Mouse (Mus musculus) embryonic fibroblast, embryonic 13.5 days (primary cell): ENCODE results near the gene Tmc6. TPM values are rescaled to one million over a fixed set of nuclear protein-coding genes. Genes with fewer than 3 reads are reported as not detected.

Source experiments
- H3K27ac ChIP-seq: 2 replicates; pipeline ENCODE4 v1.5.1; 2012; ENCODE audit warnings: low read length, control low read depth, inconsistent platforms; ENCODE audit not compliant: insufficient read depth
- H3K4me1 ChIP-seq: 2 replicates; pipeline ENCODE4 v1.6.1; 2011; ENCODE audit warnings: low read length; ENCODE audit not compliant: control insufficient read depth, insufficient read depth
- H3K4me3 ChIP-seq: 2 replicates; pipeline ENCODE4 v1.5.1; 2011; ENCODE audit warnings: mild to moderate bottlenecking, control low read depth, low read length; ENCODE audit not compliant: insufficient read depth
- CTCF ChIP-seq: IDR thresholded peaks from 2 replicates; pipeline ENCODE4 v1.5.1; 2011; ENCODE audit warnings: mild to moderate bottlenecking, control low read depth, low read length, moderate library complexity, borderline replicate concordance; ENCODE audit not compliant: insufficient read depth
- POLR2A ChIP-seq: IDR thresholded peaks from 2 replicates; pipeline ENCODE4 v1.6.1; 2011; ENCODE audit warnings: low read depth, mild to moderate bottlenecking, control low read depth, low read length, moderate library complexity
- polyA plus RNA-seq: library from polyadenylated mRNA; stranded (reverse); fragments of >200 nt; gene quantifications from 2 replicates; pipeline ENCODE4 v1.2.4, GENCODE M21; 2011; ENCODE audit warnings: low read depth; ENCODE audit not compliant: missing spikeins, insufficient read length

The Tmc6 gene
- polyA plus RNA-seq, 1 experiment: 19.5 TPM

DNA sequence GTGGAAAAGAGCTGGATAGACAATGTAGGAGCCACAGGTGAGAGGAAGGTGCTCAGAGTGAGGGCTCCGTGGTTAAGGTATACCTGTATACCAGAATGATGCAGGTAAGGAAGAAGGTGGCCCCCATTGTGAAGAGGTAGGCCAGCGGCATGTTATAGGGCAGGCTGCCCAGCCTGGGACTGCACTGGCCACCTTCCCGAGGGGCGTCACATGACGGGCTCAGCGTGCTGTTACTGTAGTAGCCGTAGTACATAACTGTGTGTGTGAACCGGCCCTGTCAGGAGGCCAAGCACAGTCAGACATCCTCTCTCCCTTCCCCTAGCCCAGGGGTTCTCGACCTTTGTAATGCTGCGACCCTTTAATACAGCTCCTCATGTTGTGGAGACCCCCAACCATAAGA lies 7.1 kb downstream of the Tmc6 start:
- Histone ChIP-seq H3K27ac (no peak overlapping the region), H3K4me3 (no peak overlapping the region), H3K4me1 (no peaks in the 10 kb centered on the region)
- TF ChIP-seq POLR2A (no peak), CTCF (no peak)

DNA sequence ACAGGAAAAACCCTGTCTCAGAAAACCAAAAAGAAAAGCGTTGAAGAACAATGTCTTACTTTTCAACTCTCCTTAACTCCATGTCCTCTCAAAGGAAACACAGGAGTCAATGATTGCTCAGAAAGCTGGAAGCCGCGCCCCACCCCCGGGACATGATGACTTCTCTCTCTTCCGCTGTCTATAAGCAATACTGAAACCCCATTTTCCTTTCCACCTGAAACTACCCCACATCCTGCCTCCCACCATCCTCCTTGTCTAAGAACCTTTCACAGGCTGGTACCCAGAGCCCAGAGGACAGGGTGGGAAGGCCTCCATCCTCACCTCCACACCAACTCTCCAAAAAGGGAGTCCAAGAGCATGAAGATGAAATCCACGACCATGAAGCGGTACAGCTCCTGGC lies 9.6 kb downstream of the Tmc6 start:
- H3K4me1 ChIP-seq: no peaks in the 10 kb centered on the region
- H3K27ac ChIP-seq: no peak overlapping the region
- no peak overlapping the region for H3K4me3 ChIP-seq
- TF ChIP-seq POLR2A (no peak), CTCF (no peak)

DNA sequence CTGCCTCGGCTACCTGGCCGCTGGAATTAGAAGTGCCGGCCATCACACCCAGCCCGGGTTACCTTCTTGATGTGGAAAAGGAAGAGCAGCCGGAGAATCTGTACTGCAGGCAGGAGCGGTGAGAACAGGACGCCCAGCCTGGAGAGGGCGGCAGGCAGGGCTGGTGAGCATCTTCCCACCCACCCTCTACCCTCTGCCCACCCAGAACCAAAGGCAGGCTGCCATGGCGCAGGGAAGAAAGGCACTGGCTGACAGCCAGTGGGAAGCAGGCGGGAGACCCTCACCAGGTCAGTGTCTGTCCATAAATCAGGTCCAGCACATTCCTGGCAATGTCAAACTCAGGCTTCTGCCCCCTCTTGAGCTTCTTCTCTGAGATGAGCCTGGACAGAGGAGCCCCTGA lies 11.6 kb downstream of the Tmc6 start:
- no peaks in the 10 kb centered on the region for H3K4me1 ChIP-seq
- H3K27ac ChIP-seq: no peak overlapping the region
- TF ChIP-seq POLR2A (no peak), CTCF (no peak)
- H3K4me3 ChIP-seq: no peak overlapping the region

DNA sequence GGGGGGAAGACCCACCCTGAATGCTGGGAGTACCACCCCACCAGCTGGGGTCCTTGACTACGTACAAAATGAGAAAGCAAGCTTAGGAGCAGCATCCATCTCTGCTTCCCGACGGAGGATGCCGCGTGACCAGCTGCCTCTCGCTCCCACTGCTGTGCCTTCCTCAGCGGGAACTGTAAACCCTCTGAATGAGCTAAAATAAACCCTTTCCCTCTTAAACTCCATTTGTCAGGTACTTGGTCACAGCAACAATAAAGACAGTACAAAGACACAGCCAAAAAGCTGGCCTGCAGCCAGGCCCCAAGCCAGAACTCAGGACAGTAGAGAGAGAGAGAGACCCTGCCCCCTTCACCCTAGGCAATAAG lies 12.3 kb downstream of the Tmc6 start:
- Histone ChIP-seq H3K4me1 (no peaks in the 10 kb centered on the region), H3K4me3 (no peak overlapping the region), H3K27ac (no peak overlapping the region)
- TF ChIP-seq POLR2A: no peak

DNA sequence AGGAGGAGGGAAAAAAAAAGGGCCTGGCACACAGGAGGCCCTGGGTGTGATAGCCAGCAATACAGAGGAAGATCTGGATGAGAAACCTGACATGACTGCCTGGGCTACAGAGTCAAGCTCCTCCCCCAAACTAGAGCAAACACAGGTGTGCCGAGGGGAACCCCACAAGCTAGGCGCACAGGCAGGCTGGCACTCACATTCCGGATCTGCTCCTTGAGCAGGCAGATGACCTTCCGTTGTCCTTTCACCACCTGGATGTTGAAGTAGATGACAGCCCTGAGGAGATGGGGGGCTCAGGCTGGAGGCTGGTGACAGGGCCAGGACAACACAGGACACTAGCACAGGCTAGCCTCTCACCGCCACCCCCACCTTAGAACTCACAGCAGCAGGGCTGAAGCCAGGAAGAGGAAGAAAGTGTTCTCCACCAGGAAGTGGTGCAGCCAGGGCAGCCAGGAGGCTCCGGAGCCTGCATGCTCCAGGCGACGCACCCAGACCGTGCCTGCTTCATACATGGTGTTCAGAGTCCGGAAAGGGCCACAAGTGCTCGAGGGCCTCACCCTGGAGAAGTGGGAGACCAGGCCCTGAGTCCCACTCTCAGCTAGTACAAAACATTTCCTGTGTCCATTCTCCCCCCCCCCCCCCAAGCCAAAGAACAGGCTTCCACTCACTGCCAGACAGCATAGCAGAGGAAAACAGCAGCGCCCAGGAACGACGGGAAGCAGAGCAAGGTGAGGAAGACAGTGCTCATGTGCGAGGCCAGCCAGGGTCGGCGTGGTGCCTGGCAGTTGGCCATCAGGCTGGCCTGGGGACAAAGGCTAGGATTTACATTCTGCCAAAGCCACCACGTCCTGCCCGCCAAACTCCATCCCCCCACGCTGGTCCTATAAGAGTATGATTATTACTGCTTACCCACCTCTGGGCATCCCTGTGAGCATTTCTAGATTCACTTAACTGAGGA lies 13.0 kb downstream of the Tmc6 start:
- TF ChIP-seq POLR2A (no peak), CTCF (no peak)
- no peak overlapping the region for H3K27ac ChIP-seq
- H3K4me1 ChIP-seq: no peaks in the 10 kb centered on the region
- no peak overlapping the region for H3K4me3 ChIP-seq

DNA sequence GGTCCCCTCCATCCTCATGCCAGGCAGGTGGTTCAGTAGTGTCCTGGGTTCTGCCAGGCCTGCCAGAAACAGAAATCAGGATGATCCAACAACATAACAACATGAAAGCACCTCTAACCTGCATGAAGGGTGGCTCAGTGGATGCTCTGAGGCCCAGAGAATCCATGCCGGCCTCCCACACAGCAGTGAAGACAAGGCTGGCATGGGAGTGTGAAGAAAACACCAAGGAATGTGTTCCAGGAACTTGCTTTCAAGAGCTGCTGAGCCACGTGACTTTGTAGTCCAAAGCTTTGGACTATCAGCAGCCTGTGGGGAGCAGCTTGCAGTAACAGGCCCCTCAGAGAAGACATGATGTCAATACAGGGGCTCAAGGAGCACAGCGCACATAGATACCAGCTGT lies 15.7 kb downstream of the Tmc6 start:
- no peak overlapping the region for H3K4me3 ChIP-seq
- H3K4me1 ChIP-seq: no peaks in the 10 kb centered on the region
- no peak overlapping the region for H3K27ac ChIP-seq
- TF ChIP-seq POLR2A (no peak), CTCF (no peak)

DNA sequence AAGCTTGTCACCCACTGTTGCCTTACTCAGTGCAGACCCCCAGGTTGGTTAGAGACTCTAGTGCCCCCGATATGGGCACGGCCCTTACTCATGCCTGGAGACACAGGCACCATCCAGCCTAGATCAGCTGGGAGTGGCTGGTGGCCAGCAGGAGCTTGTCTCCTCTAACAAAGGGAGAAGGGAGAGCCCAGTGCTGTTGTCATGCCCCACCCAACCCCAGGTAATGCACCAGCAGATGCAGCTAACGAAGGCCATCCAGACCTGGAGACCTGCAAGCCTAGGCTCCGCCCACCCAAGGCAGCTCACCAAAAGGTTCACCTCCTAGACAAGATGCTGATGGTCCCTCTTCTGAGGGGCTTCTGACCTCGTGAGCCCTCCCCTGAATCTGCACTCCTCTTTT lies 16.6 kb downstream of the Tmc6 start:
- no peak overlapping the region for H3K27ac ChIP-seq
- H3K4me1 ChIP-seq: no peaks in the 10 kb centered on the region
- no peak overlapping the region for H3K4me3 ChIP-seq
- TF ChIP-seq CTCF: no peak
- TF ChIP-seq POLR2A: no peak

DNA sequence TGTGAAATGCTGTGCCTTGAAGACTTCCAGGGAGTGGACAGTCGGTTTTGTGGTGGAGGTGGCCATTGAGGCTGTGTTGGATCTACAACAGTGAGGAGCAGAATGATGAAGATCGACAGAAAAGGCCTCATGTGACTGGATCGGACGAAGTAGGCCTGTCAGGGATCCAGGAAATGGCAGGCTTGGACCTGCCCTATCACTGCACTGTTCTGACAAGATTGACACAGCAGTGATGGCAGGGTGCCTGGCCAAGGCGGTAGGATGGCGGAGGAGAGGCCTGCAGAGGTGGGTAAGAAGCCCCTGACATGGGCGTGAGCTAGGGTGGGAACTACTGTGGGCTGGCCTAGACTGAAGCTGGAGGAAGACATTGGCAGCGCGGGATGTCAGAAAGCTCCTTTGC lies 17.7 kb downstream of the Tmc6 start:
- Histone ChIP-seq H3K27ac (no peak overlapping the region), H3K4me3 (no peak overlapping the region)
- TF ChIP-seq CTCF: no peak
- no peak for TF ChIP-seq POLR2A

DNA sequence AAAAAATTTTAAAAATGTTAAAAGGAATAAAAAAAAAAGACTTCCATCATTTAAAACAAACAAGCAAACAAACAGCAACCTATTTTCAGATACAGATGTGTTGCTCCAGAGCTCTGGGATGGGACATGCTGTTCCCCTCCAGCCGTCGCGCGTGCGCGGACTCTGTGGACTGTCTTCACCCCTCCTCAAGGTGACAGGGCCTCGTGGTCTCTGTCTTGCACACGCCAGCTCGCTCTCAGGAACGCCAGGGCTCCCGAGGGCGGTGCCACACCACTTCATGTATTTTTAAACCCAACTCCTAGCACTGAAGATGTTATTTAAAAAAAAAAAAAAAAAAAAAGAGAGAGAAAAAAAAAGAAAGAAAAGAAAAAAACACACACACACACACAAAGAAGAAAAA lies 19.8 kb downstream of the Tmc6 start:
- Histone ChIP-seq H3K4me3 (no peak overlapping the region), H3K27ac (no peak overlapping the region), H3K4me1 (no peaks in the 10 kb centered on the region)
- TF ChIP-seq CTCF (no peak), POLR2A (no peak)

More for the DNA sequence above, 17.7 kb downstream of the Tmc6 start:
- H3K4me1 ChIP-seq: no peaks in the 10 kb centered on the region

DNA sequence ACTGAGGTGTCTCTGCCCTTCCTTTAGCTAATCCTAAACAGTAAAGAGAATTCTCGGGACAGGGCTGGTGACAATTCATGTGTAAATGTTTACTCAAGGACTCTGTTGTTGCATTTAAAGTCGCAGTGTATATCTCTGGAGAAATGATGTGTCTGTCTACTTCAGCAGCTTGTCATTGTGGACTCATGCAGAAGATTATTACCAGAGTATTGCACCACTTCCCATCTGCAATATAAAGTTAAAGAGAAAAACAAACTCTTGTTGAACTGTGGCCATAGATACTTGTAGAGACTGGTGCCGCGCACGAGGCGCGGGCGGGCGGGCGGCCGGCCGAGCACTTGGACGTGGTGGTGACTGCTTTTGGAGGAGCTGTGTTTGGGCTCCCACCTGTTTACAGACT lies 20.2 kb downstream of the Tmc6 start:
- Histone ChIP-seq H3K4me1 (no peaks in the 10 kb centered on the region), H3K4me3 (no peak overlapping the region), H3K27ac (no peak overlapping the region)
- TF ChIP-seq CTCF: no peak
- no peak for TF ChIP-seq POLR2A
